Mouse (Mus musculus) bone marrow macrophage, adult 2 months (primary cell): ENCODE data around the gene Nsg2.

Experiments used
- CTCF ChIP-seq: IDR thresholded peaks from 2 replicates; pipeline ENCODE4 v1.5.1; 2012; ENCODE audit warnings: low read depth, mild to moderate bottlenecking, low read length, moderate library complexity
- POLR2A ChIP-seq: IDR thresholded peaks from 2 replicates; pipeline ENCODE4 v1.6.1; 2012; ENCODE audit warnings: mild to moderate bottlenecking, low read depth, low read length, borderline replicate concordance

- TF ChIP-seq POLR2A (no peak), CTCF (no peak)
Measured at GRCm38 (mm10) chr11:32035831-32036230, 35.6 kb downstream of the Nsg2 start.
